Mouse (Mus musculus): ENCODE results near the gene Naip5.
"Not testable (repeated sequence)": the region's sequence is repeated elsewhere in the genome, so short reads cannot be mapped to it uniquely, and the experiment has no call there.

The Naip5 gene

GRCm38 (mm10) chr13:100246223-100246622 lies at the start of gene Naip5:
Gene Naip5 (minus strand): TSS chr13:100246323.
- in situ Hi-C loops (cut with MboI; ENCODE audit: low sequenced_read_pairs), result not testable (repeated sequence)

GRCm38 (mm10) chr13:100284611-100285010 lies 38.5 kb upstream of the Naip5 start:
- in situ Hi-C loops (cut with MboI; ENCODE audit: low sequenced_read_pairs), result no loop called here

- in situ Hi-C loops (cut with MboI; ENCODE audit: low sequenced_read_pairs), result not testable (repeated sequence)
Observed at GRCm38 (mm10) chr13:100271474-100272132, 25.5 kb upstream of the Naip5 start.

DNA sequence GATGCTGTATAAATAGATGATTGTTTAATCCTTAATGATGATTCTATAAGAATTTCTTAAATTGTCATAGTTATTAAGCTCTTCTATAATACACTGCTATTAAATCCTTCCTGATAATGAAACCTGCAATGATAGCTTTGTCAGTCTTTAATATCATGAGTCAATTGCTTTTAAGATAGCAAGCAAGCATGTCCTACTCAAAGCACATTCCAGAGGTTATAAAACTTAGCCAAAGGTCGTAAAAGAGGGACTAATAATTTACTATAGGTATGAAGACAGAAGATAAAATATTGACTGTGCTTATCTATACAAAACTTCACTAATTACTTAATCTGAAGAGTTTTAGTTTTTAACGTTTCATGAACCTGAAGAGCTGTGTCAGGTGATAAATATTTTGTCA lies 10.9 kb upstream of the Naip5 start:
- in situ Hi-C loops (cut with MboI; ENCODE audit: low sequenced_read_pairs), result not testable (repeated sequence)

- in situ Hi-C loops (cut with MboI; ENCODE audit: low sequenced_read_pairs), result not testable (repeated sequence)
Observed at GRCm38 (mm10) chr13:100255925-100256324, 9.8 kb upstream of the Naip5 start.

GRCm38 (mm10) chr13:100251897-100252296 lies 5.8 kb upstream of the Naip5 start:
- in situ Hi-C loops (cut with MboI; ENCODE audit: low sequenced_read_pairs), result not testable (repeated sequence)

- in situ Hi-C loops (cut with MboI; ENCODE audit: low sequenced_read_pairs), result not testable (repeated sequence)
Observed at GRCm38 (mm10) chr13:100246896-100247519, 885 bp upstream of the Naip5 start.

DNA sequence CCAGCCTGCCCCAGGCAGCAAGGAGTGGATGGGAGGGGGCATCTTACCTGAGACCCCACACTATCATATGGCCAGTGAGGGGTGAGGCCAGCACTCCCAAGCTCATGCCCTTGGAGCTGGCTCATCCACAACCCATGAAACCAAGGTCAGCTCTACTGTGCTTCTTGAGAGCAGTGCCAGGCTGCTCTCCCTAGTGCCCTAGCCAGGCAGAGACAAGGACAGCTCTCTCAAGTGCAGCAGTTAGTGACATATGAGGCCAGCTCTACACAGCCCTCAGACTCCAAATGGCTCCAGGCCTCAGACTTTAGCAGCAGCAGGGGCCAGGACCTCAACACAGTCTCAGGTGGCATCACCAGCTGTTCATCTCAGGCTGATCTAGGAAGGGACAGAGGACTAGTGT lies 2.4 kb downstream of the Naip5 start:
- in situ Hi-C loops (cut with MboI; ENCODE audit: low sequenced_read_pairs), result no loop called here

- in situ Hi-C loops (cut with MboI; ENCODE audit: low sequenced_read_pairs), result not testable (repeated sequence)
Observed at GRCm38 (mm10) chr13:100213683-100214082, 32.4 kb downstream of the Naip5 start.

DNA sequence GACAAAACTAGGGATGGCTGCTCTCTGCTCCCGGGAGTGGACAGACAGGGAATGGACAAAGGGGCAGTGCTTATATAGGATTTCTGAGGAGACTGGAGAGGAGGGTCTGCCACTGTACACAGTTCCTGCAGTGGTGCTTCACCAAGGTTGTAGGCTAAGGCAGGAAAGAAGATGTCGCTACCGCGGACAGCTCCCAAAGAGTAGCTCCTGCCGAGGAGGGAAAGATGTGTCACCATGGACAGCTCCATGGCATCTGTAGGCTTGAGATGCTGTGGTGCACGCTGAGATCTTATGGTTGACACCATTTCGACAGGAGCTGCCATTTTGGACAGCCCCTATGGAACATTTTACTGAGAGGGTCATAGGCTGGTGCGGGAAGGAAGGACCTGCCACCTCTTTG lies 35.6 kb downstream of the Naip5 start:
- in situ Hi-C loops (cut with MboI; ENCODE audit: low sequenced_read_pairs), result no loop called here

DNA sequence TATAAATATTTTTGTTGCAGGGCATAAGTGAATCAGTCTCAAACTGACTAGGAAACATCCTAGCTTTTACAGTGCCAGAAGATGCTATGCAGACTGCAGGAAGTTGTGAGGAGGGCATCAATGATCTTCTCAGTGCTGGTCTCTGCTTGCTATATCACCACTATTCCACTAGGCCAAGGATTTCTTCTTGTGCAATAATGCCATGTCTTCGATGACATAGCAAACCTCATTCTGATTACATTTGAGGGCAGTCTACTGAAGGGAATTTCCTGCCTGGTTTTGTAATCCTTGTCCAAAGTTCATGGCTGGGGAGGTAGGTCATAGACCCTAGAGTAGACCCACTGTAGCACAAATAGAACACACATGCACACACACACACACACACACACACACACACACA lies 42.8 kb downstream of the Naip5 start:
- in situ Hi-C loops (cut with MboI; ENCODE audit: low sequenced_read_pairs), result no loop called here

DNA sequence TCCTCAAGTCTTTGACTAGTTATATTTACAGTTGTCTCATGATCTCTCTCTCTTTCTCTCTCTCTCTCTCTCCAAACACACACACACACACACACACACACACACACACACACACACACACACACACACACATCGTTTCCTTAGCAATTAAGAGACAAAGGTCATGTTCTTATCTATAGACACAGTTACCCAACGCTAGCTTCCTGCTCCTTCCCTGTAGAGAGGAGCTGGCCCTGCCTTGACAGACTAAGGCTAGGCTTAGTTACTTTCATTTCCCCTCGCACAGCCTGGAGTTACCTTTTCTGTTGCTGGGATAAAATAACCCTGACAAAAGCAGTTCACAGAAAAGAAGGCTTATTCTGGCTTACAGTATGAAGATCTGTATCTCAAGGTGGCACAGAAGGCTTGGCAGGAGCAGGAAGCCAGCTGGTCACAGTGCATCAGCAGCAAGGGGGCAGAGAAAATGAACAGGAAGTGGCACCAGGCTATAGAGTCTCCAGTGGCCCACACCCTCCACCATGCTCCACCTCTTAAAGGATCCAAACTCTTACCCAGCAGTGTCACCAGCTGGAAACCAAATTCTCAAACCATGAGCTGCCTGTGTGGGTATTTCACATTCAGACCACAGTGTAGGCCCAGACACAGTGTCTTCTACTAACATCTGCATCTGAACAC lies 44.3 kb downstream of the Naip5 start, which contains the start of gene Naip2:
TSS of gene Naip2 (minus strand) at position 434 of the 675 bp plus-strand sequence.
- in situ Hi-C loops (cut with MboI; ENCODE audit: low sequenced_read_pairs), result not testable (repeated sequence)

DNA sequence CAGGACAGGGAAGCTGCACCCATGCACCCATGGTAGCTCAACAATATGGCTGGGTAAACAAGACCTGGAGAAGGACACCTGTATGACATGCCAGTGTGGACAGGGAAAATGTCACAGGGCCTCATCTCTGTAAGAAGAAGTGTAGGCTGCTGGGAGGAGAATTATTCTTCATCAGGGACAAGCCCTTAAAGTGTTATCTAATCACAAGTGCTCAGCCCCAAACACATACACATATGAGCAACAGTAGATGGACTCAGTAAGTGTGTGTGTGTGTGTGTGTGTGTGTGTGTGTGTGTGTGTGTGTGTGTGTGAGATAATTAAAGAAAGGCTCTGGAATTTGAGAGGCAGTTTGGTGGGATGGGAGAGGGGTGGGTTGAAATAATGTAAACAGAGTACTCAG lies 45.3 kb downstream of the Naip5 start:
- in situ Hi-C loops (cut with MboI; ENCODE audit: low sequenced_read_pairs), result no loop called here

GRCm38 (mm10) chr13:100195421-100195820 lies 50.7 kb downstream of the Naip5 start:
- in situ Hi-C loops (cut with MboI; ENCODE audit: low sequenced_read_pairs), result no loop called here

DNA sequence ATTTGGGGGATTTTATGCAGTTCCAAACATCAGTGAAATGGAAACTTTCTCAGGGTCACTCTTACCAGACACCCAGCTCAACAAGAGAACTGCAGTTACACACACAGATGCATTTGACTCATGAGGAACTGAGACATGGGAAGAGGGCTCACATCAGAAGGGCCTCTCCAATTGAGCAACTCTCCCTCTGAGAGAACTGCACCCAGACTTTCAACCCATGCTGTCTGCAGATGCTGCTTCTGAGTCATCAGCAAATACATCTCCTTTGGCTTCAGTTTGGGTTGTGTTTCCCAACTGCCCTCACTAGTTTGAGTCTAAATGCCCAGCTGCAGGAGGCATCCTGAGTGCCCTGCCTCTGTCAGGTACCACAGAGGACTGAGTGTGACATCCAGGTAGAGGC lies 63.0 kb downstream of the Naip5 start:
- in situ Hi-C loops (cut with MboI; ENCODE audit: low sequenced_read_pairs), result not testable (repeated sequence)

GRCm38 (mm10) chr13:100174360-100174759 lies 71.8 kb downstream of the Naip5 start:
- in situ Hi-C loops (cut with MboI; ENCODE audit: low sequenced_read_pairs), result not testable (repeated sequence)

GRCm38 (mm10) chr13:100166378-100166777 lies 79.7 kb downstream of the Naip5 start:
- in situ Hi-C loops (cut with MboI; ENCODE audit: low sequenced_read_pairs), result not testable (repeated sequence)

DNA sequence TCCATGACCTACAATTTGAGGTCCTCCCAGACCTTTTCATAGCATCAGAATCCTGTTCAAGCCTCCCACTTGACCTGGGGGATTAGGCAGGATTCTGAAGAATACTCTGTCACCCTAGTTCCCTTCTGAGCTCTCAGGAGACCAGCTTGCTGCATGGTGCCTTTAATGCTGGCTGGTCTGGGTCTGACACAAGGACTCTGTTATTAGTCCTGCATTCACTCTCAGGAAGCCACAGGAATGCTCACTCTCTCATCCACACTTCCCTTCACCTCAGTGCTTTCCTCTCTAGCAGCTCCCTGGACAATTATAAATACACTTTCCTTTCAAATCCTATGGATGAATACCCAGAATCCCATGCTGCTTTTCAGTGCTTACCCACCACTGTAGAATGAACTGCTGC lies 83.7 kb downstream of the Naip5 start:
- in situ Hi-C loops (cut with MboI; ENCODE audit: low sequenced_read_pairs), result not testable (repeated sequence)
